Mouse (Mus musculus): Measurements from ENCODE around the gene Rpa3. TPM values are rescaled to one million over a fixed set of nuclear protein-coding genes. Genes with fewer than 3 reads are reported as not detected.
A peak's percentile ranks its signal among the peaks of the same experiment; 100 is the strongest.

Gene Rpa3
- polyA plus RNA-seq, 1 experiment from 2014 or later: 65.6 TPM

- Histone ChIP-seq H3K9me3 (ENCODE audit: control insufficient read depth, low read length) (no peaks in the 10 kb centered on the region), H3K4me3 (replicated peaks; ENCODE audit: low read depth, low read length) (no peak overlapping the region), H3K36me3 (ENCODE audit: control insufficient read depth, insufficient read depth, low read length) (peaks cover 38% of the 10 kb centered on the region), H3K9ac (replicated peaks; ENCODE audit: low read length) (no peak overlapping the region), H3K4me2 (ENCODE audit: low read length) (no peak overlapping the region), H3K27me3 (ENCODE audit: control insufficient read depth, insufficient read depth, low read length) (no peaks in the 10 kb centered on the region), H3K27ac (replicated peaks; ENCODE audit: low read depth, low read length) (no peak overlapping the region), H3K4me1 (ENCODE audit: control insufficient read depth, insufficient read depth, low read length) (no peaks in the 10 kb centered on the region)
- ATAC-seq (ENCODE audit: low FRiP score, low TSS enrichment): no peak
- DNase-seq: no peak
- 94% methylated on average over 3 of the region's 3 CpGs for WGBS
These were observed 31.9 kb downstream of the Rpa3 start for GRCm38 (mm10) chr6:8227035-8227434.

GRCm38 (mm10) chr6:8210661-8211060 lies 48.3 kb downstream of the Rpa3 start:
- peaks cover 13% of the 10 kb centered on the region for H3K4me1 ChIP-seq (ENCODE audit: control insufficient read depth, insufficient read depth, low read length)
- no peak overlapping the region for H3K9ac ChIP-seq (replicated peaks; ENCODE audit: low read length)
- H3K4me3 ChIP-seq (replicated peaks; ENCODE audit: low read depth, low read length): peak overlapping the region; percentile 82; the same call in 1 of the 2 replicates
- ATAC-seq (ENCODE audit: low FRiP score, low TSS enrichment) (no peak), DNase-seq (peak; percentile 9)
- no peaks in the 10 kb centered on the region for H3K27me3 ChIP-seq (ENCODE audit: control insufficient read depth, insufficient read depth, low read length)
- 89% methylated on average over 3 of the region's 3 CpGs for WGBS
- peak overlapping the region; percentile 64 for H3K4me2 ChIP-seq (ENCODE audit: low read length)
- no peak overlapping the region for H3K27ac ChIP-seq (replicated peaks; ENCODE audit: low read depth, low read length)
- no peaks in the 10 kb centered on the region for H3K9me3 ChIP-seq (ENCODE audit: control insufficient read depth, low read length)
- H3K36me3 ChIP-seq (ENCODE audit: control insufficient read depth, insufficient read depth, low read length): peaks cover 11% of the 10 kb centered on the region

- Histone ChIP-seq H3K4me3 (replicated peaks; ENCODE audit: low read depth, low read length) (peak overlapping the region; percentile 82), H3K9me3 (ENCODE audit: control insufficient read depth, low read length) (no peaks in the 10 kb centered on the region), H3K9ac (replicated peaks; ENCODE audit: low read length) (peak overlapping the region; percentile 87), H3K36me3 (ENCODE audit: control insufficient read depth, insufficient read depth, low read length) (peaks cover 3% of the 10 kb centered on the region; the same call in 1 of the 2 replicates), H3K4me1 (ENCODE audit: control insufficient read depth, insufficient read depth, low read length) (peaks cover 13% of the 10 kb centered on the region), H3K27ac (replicated peaks; ENCODE audit: low read depth, low read length) (peak overlapping the region; percentile 92), H3K27me3 (ENCODE audit: control insufficient read depth, insufficient read depth, low read length) (no peaks in the 10 kb centered on the region), H3K4me2 (ENCODE audit: low read length) (peak overlapping the region; percentile 64)
- ATAC-seq (ENCODE audit: low FRiP score, low TSS enrichment) (0 out of 2 replicates have a peak, but pooled peaks have one; percentile 1), DNase-seq (no peak)
- 10% methylated on average over 10 of the region's 10 CpGs for WGBS
These were observed 49.1 kb downstream of the Rpa3 start for GRCm38 (mm10) chr6:8209866-8210186.

GRCm38 (mm10) chr6:8209047-8209865 lies 49.7 kb downstream of the Rpa3 start, which contains the start of gene Mios:
TSS of gene Mios (plus strand) at chr6:8209222.
- no peaks in the 10 kb centered on the region for H3K9me3 ChIP-seq (ENCODE audit: control insufficient read depth, low read length)

More at GRCm38 (mm10) chr6:8209047-8209865, 49.7 kb downstream of the Rpa3 start, which contains the start of gene Mios:
- Histone ChIP-seq H3K4me3 (replicated peaks; ENCODE audit: low read depth, low read length) (peak within 1 kb of the TSS; percentile 82), H3K27ac (replicated peaks; ENCODE audit: low read depth, low read length) (peak within 1 kb of the TSS; percentile 92), H3K4me1 (ENCODE audit: control insufficient read depth, insufficient read depth, low read length) (peaks cover 13% of the 10 kb centered on the region), H3K9ac (replicated peaks; ENCODE audit: low read length) (peak within 1 kb of the TSS; percentile 87), H3K4me2 (ENCODE audit: low read length) (peak within 1 kb of the TSS; percentile 64), H3K36me3 (ENCODE audit: control insufficient read depth, insufficient read depth, low read length) (no peaks in the 10 kb centered on the region), H3K27me3 (ENCODE audit: control insufficient read depth, insufficient read depth, low read length) (no peaks in the 10 kb centered on the region)
- under 1% methylated on average over 87 of the region's 90 CpGs for WGBS
- DNase-seq: peak; percentile 94
- peak; percentile 97 for ATAC-seq (ENCODE audit: low FRiP score, low TSS enrichment)

Other genes with a start within 250 kb of the Rpa3 start
- gene Col28a1, start 66.6 kb downstream of the Rpa3 start, polyA plus RNA-seq (2014; fragmentation: Nextera tagmentation; extraction: Ambion mirVana): 0.39 and 0.49 TPM in 2 replicates
- gene Mios, start 50.0 kb downstream of the Rpa3 start, polyA plus RNA-seq (2014; fragmentation: Nextera tagmentation; extraction: Ambion mirVana): 24.6 and 32.0 TPM in 2 replicates
- gene Umad1, start 115 bp upstream of the Rpa3 start, polyA plus RNA-seq (2014; fragmentation: Nextera tagmentation; extraction: Ambion mirVana): 57.2 and 64.3 TPM in 2 replicates
- gene Gm45062, start 277 bp upstream of the Rpa3 start, polyA plus RNA-seq (2014; fragmentation: Nextera tagmentation; extraction: Ambion mirVana): 5.5 and 15.4 TPM in 2 replicates